Mouse (Mus musculus) NIH3T3 (cell line): ENCODE data around the gene Cd96.
"Not testable (repeated sequence)": the region's sequence is repeated elsewhere in the genome, so short reads cannot be mapped to it uniquely, and the experiment has no call there.

Experiments used
- DNase-seq: peaks from one replicate; pipeline ENCODE4 v3.0.0-alpha.2; 2012; ENCODE audit warnings: low read depth

Gene Cd96

DNA sequence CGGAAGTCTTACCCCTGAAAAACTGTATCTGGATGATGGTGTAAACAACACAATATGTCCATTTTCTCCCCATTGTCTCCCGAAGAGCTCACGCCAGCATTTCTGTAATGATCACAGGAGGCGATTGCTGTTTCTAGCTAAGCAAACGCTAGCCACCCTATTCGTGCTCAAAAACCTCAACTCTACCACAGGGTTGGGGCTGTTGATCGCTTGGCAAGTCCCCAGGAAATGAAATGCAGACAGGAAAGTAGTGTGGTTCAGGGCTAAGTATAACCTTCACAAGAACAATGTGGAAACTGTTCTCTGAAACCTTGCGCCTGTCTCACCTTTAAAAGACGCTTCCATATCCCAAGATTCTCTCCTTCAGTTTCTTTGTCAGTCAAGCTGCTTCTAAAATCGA is at the start of gene Cd96:
Gene Cd96, minus strand, starts transcription at position 232 of the 400 bp plus-strand sequence.
- no peak for DNase-seq

GRCm38 (mm10) chr16:46166971-46167370 is 46.9 kb upstream of the Cd96 start:
- DNase-seq = no peak

DNA sequence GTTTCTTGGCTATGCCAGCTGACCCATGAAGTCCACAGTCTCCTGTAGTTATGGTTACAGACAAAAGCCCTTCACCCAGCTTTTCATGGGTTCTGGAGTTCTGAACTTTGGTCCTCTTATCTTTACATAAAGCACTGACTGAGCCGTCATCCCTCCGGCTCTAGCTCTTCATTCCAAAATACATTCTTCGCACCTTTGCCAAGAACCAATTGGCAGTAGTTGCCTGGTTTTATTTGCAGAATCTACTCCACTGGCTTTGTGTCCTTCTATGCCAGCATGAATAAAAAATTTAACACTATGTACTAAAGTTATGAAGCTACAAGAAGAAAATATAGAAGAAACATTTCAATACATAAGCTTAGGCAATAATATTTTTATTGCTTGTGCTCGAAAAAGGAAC is 45.3 kb upstream of the Cd96 start:
- no peak for DNase-seq

GRCm38 (mm10) chr16:46154832-46155231 is 34.8 kb upstream of the Cd96 start, which contains the start of gene Gm4737:
Gm4737 (minus strand) TSS chr16:46155077.
- not testable (repeated sequence) for DNase-seq

DNA sequence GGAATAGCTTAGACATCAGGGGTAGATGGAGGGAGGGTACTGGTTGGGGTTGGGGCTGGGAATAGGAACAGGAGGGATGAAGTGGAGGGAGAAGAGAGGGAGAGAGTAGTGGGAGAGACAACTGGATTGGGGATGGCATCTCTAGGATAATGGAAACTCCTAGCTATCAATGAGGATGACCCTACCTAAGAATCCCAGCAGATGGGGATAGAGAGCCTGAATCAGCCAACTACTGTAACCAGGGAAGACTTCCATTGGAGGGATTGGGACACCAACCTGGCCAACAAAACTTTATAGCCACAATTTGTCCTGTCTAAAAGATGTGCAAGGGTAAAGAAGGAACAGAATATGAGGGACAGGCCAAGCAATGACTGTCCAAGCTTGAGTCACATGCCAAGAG is 31.1 kb upstream of the Cd96 start:
- DNase-seq = no peak

- no peak for DNase-seq
Observed at GRCm38 (mm10) chr16:46148661-46149341, 28.8 kb upstream of the Cd96 start.

- no peak for DNase-seq
Observed at GRCm38 (mm10) chr16:46146962-46147361, 26.9 kb upstream of the Cd96 start.

- DNase-seq = no peak
Observed at GRCm38 (mm10) chr16:46122238-46122637, 2.2 kb upstream of the Cd96 start.

DNA sequence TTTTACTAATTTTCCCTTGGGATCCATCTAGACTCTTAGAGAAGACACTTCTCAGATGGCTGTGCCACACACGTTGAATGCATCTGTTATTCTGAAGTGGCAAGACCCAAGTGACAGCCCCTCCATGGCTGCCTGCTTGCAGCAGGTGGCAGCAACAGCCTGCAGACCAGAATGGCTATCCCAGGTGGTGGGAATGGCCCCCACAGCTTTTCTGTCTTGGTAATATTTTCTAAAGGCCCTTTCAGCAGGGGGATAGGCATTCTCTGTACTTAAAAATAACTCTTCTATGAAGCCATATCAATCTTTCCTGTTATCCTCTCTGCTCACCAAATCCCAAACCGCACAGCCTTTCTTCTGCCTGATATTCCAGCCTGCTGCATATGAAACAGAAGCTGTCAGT is 1.4 kb upstream of the Cd96 start:
- no peak for DNase-seq

GRCm38 (mm10) chr16:46120607-46121006 is 556 bp upstream of the Cd96 start:
- no peak for DNase-seq

- no peak for DNase-seq
Observed at GRCm38 (mm10) chr16:46117645-46118044, 2.4 kb downstream of the Cd96 start.

- DNase-seq = no peak
Observed at GRCm38 (mm10) chr16:46114727-46115126, 5.3 kb downstream of the Cd96 start.

DNA sequence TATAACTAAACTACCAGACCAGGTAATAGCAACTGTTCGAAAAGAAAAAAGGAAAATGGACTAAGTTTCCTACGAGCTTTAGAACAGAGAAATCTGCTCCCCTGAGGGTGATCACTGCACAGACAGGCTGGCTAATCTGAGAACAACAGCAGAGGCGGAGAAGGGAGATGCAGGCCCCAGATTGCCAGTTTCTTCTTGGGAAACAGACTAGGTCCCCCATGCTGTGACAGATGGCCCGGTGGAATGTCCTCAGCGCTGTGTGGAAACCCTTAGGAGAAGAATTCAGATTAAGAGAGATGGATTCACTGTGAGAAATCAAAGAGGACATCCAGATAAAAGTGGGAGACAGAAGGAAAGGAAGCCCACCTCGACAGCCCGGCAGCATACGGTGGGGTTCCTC is 10.5 kb downstream of the Cd96 start:
- DNase-seq = no peak

DNA sequence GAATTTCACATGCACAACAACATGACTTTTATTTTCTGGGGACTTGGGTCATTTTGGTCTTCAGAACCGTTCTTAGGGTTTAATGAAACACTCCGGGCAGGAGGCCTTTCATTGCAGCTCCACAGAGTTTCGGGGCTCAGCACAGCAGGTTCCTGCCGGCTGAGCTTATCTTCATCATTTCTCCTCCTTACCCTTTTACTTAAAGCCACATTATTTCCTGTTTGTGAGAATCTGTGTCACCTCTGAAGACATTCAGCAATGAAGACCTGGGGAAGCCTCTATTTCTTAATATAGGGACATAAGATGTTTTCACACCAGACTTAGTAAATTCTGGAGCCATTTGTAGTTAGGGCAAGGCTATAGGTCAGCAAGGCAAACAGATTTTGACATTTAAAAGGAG is 12.6 kb downstream of the Cd96 start:
- no peak for DNase-seq

DNA sequence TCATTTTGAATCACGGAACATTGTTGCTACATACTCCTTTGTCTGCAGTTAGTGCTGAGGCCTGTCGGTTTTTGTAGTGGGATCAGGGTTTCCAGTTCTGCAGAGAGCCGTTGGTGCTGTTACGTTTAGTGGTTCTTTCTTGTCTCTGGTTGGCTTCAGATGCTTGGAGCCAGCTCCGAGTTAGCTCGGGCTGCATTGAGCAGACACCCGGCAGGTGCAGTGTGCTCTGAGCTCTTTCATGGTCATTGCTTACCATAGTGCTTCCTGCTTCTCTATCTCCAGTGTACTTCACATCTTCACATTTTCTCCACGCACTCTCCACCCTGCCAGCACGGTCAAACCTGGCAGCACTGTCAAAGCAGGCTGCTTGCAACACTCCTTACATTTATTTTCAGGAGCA is 15.6 kb downstream of the Cd96 start:
- DNase-seq = no peak

DNA sequence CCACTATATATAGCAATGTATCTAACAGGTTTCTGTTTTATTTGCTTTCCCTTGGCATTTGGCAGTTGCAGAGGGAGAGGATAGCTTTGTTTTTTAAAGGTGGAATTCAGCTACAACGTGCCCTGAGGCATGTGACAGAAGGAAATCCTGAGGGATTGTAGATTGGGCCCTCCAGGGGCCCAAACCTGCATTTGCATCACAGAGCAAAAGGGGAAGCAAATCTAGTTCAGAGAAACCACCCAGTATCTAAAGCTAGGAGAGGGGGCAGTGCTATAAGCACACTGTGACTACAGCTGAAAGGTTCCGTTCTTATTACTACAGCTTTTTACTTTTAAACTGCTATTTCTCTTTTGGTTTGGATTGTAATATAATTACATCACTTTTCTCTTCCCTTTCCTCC is 18.3 kb downstream of the Cd96 start:
- no peak for DNase-seq

DNA sequence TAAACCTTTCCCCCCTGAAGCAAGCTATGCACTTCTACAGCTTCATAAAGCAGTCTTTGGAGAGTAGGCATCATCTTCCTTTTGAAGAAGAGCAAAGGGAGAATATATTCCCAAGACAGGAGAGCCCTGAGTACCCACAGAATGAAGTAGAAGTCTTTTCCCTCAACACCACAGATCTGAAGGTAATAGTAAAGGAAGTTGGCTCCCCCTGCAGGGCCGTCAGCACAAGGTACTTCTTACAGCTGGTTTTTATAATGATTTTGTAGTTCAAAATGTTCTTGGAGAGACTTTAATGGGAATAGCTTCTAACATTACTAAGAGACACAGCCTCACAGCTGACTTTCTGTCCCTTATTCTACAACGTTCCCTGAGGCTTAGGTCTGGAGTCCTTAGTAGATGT is 19.8 kb downstream of the Cd96 start:
- peak; percentile 79 for DNase-seq

DNA sequence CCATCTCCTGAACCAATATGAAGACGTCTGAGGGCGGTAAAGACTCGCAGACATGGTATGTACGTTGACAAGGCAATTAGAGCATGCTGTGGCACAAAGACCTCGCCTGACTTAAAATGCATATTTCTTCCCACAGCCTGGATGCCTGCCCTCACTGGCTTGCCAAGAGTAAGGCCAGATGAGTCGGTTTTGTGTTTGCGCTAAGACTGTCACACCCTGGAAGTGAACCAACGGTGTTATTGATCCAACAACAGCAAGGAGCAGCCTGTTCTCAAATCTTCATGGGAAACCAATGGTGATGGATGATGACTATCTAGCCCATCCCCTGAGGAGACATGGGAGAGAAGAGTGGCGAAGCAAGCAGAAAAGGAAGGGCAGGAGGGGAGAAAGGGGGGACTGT is 22.6 kb downstream of the Cd96 start:
- DNase-seq = peak; percentile 88

DNA sequence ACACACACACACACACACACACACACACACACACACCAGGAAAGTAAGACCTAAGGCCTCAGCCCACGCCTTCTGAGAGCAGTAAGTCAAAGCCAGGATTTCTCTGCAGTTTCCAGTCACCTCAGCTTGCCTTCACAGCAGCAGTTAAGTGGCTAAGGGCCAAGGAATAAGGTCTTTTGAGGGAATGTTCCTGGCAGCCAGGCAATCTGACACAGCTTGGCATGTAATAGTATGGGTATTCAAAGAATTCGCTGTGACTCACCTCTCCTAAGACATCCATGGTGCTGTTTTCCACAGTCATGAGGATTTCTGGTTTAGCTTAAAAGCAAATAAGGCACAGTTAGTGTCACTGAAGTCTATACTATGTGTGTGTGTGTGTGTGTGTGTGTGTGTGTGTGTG is 25.6 kb downstream of the Cd96 start:
- peak; percentile 90 for DNase-seq

DNA sequence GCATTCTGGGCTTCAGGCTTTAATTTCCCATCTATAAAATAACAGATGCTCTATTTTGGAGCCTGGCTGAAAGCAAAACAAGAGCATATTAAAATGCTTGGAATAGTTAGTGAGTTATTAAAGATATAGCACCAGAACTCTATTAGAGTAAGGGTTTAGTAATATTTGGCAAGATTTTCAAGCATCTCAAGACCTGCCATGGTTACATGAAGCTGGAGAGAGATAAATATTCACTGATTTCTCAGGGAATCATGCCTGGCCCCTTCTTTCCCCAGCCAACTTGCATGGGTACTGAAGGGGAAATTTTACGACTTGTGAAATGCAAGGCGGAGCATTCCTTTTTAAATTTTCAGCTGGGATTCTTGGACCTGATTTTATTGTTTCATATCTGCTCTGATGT is 27.1 kb downstream of the Cd96 start:
- DNase-seq = no peak

DNA sequence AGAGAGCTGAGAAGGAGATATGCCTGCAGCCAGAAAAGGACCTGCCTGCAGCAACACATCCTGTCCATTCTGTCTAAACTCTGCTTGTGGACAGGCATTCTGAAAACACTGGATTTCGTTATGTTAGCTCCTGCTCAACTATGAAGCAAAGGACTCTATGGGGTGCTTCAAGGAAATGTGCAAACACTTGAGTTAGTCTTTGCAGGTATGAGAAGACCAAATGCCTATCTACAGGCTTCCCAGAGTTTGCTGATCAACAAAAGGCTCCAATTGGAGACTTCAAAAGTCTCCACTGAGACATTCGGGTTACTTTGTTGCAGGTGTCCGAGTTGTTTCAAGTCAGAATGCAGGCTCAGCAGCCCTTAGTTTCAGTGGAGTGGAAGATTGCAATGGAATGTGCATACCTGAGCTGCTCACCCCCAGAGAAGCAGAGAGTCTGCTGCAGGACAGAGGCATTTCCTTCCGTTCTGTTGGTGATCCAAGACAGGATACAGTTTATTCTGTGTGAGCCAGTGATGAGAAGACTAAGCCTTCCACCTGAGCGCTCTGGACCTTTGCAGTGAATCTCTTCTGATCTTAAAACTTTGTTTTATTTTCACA is 33.1 kb downstream of the Cd96 start:
- no peak for DNase-seq

DNA sequence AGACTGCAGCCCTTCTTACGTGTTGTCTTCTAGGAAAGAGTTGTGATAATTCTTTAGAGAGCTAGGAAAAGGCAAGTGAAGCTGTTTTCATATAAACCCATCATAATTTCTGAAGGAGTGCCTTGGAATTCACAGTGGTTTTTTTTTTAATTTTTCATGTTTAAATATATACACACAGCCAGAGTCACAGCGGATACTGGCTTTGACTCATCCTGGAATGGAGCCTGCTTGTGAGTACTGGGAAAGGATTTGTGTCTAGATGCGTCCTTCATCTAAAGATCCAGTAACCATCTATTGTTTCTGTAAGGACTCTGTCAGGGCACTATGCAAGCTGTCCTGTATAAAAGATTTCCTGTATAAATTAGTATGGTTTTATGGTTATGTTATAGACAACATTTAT is 52.1 kb downstream of the Cd96 start:
- peak; percentile 65 for DNase-seq

DNA sequence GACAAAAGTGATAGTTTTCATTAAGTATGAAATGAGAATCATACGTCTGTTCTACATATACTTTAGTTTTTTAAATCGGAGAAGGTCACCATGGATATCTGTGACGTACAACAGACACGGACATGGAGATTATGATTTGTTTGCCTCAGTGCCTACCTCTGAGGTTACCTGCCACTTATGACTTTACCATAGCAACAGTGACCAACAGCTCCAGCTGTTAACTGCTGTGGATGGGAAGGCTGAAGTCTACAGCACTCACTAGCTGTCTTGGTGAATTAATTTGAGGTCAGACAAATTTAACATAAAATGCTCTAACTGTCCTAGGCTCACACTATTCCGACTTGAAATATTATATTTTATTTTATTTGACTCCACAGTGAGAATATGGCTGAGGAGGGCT is 56.8 kb downstream of the Cd96 start:
- no peak for DNase-seq

DNA sequence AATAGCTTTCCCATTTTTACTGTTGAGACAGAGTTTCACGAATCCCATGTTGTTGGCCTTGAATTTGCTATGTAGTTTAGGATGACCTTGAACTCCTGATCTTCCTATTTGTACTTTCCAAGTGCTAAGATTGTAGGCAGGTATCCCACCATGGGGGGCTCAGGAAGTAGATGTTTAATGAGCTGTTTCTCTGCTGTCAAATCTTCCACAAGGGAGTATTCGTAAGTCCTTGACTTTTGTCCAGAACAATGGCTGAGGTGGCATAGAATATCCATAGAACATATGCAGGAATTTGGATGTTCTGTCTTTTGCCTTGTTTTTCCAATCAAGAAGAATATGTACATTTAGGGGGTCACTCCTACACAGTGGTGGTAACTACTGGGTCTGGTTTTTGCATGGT is 73.1 kb downstream of the Cd96 start:
- no peak for DNase-seq
